Mouse (Mus musculus) cerebellum, adult 9-11 months (tissue): ENCODE data around the gene Ildr2.
A peak's percentile ranks its signal among the peaks of the same experiment; 100 is the strongest.

ENCODE experiments used
- DNase-seq: peaks from one replicate; pipeline ENCODE4 v3.0.0; 2022

The Ildr2 gene

GRCm38 (mm10) chr1:166286231-166286630, 32.3 kb downstream of the Ildr2 start:
- no peak for DNase-seq

- DNase-seq = no peak
These were observed 36.6 kb downstream of the Ildr2 start for GRCm38 (mm10) chr1:166290562-166290961.

GRCm38 (mm10) chr1:166293086-166293485, 39.1 kb downstream of the Ildr2 start:
- no peak for DNase-seq

- no peak for DNase-seq
These were observed 41.6 kb downstream of the Ildr2 start for GRCm38 (mm10) chr1:166295548-166295947.

GRCm38 (mm10) chr1:166296371-166296770, 42.4 kb downstream of the Ildr2 start:
- no peak for DNase-seq

GRCm38 (mm10) chr1:166296971-166297370, 43.0 kb downstream of the Ildr2 start:
- DNase-seq = no peak

GRCm38 (mm10) chr1:166297499-166298111, 43.7 kb downstream of the Ildr2 start:
- no peak for DNase-seq

- no peak for DNase-seq
These were observed 44.9 kb downstream of the Ildr2 start for GRCm38 (mm10) chr1:166298884-166299283.

- DNase-seq = no peak
These were observed 45.9 kb downstream of the Ildr2 start for GRCm38 (mm10) chr1:166299821-166300220.

GRCm38 (mm10) chr1:166300526-166300925, 46.6 kb downstream of the Ildr2 start:
- DNase-seq = no peak

- DNase-seq = peak; percentile 17
These were observed 50.7 kb downstream of the Ildr2 start for GRCm38 (mm10) chr1:166304352-166305240.

GRCm38 (mm10) chr1:166308471-166308850, 54.5 kb downstream of the Ildr2 start:
- no peak for DNase-seq

GRCm38 (mm10) chr1:166308851-166309715, 55.1 kb downstream of the Ildr2 start:
- DNase-seq = peak; percentile 5

- no peak for DNase-seq
These were observed 57.2 kb downstream of the Ildr2 start for GRCm38 (mm10) chr1:166311151-166311550.

GRCm38 (mm10) chr1:166313637-166314036, 59.7 kb downstream of the Ildr2 start:
- peak; percentile 17 for DNase-seq

- peak; percentile 9 for DNase-seq
These were observed 61.8 kb downstream of the Ildr2 start for GRCm38 (mm10) chr1:166315706-166316105.

GRCm38 (mm10) chr1:166319132-166319698, 65.3 kb downstream of the Ildr2 start:
- DNase-seq = peak; percentile 26

- no peak for DNase-seq
These were observed 72.5 kb downstream of the Ildr2 start for GRCm38 (mm10) chr1:166326421-166326820.

GRCm38 (mm10) chr1:166330752-166331151, 76.8 kb downstream of the Ildr2 start:
- no peak for DNase-seq

- DNase-seq = no peak
These were observed 85.2 kb downstream of the Ildr2 start for GRCm38 (mm10) chr1:166339110-166339509.

GRCm38 (mm10) chr1:166342060-166342459, 88.1 kb downstream of the Ildr2 start:
- DNase-seq = no peak

- no peak for DNase-seq
These were observed 88.6 kb downstream of the Ildr2 start for GRCm38 (mm10) chr1:166342539-166342938.

GRCm38 (mm10) chr1:166343586-166343985, 89.6 kb downstream of the Ildr2 start:
- no peak for DNase-seq
